Comparison of ENCODE assay signal across 15 mouse cellular contexts in genomic region chr12:3956351-3956750, GRCm38 (mm10). TPM values are rescaled to one million over a fixed set of nuclear protein-coding genes. Genes with fewer than 3 reads are reported as not detected.
A peak's percentile ranks its signal among the peaks of the same experiment; 100 is the strongest.
DNase-seq lines count a peak whose midpoint lies in the region; ATAC-seq and TF ChIP-seq lines count a peak whose summit lies in the region.
"Had no signal": no experiment of that assay in that cellular context is flagged by ENCODE, and none has a peak within 500 bp of the region (broad histone marks: within the 10 kb centered on the region; RNA-seq: fewer than 3 reads in every experiment).

No protein-coding gene starts in this region.

- peaks cover 3% of the 10 kb centered on the region; the same call in 1 of the 2 replicates for H3K4me1 ChIP-seq in forebrain, embryonic 14.5 days (ENCODE audit: control insufficient read depth, insufficient read depth, low read length)
- peaks cover 7% of the 10 kb centered on the region for H3K4me1 ChIP-seq in forebrain, embryonic 11.5 days (replicated peaks; ENCODE audit: control insufficient read depth, insufficient read depth, low read length)
- H3K4me1 ChIP-seq in liver, postnatal 0 days (ENCODE audit: insufficient read depth): peaks cover 11% of the 10 kb centered on the region
- peaks cover 8% of the 10 kb centered on the region; the same call in 1 of the 2 replicates for H3K4me1 ChIP-seq in liver, embryonic 11.5 days (replicated peaks; ENCODE audit: control insufficient read depth, insufficient read depth, low read length)
- no peaks in the 10 kb centered on the region for H3K4me1 ChIP-seq in ES-Bruce4 (ENCODE audit: control insufficient read depth, insufficient read depth, low read length)
- H3K4me1 ChIP-seq: intestine, embryonic 15.5 days had no signal

- no peaks in the 10 kb centered on the region for H3K9me3 ChIP-seq in forebrain, embryonic 14.5 days (replicated peaks; ENCODE audit: control insufficient read depth, low read length)
- H3K9me3 ChIP-seq in forebrain, embryonic 11.5 days (ENCODE audit: control insufficient read depth, low read length): no peaks in the 10 kb centered on the region
- no peaks in the 10 kb centered on the region for H3K9me3 ChIP-seq in liver, postnatal 0 days (ENCODE audit: low read length)
- no peaks in the 10 kb centered on the region for H3K9me3 ChIP-seq in liver, embryonic 11.5 days (ENCODE audit: control insufficient read depth, low read length)
- no peaks in the 10 kb centered on the region for H3K9me3 ChIP-seq in ES-Bruce4 (replicated peaks; ENCODE audit: control insufficient read depth, insufficient read depth, low read length, poor library complexity, severe bottlenecking)
- H3K9me3 ChIP-seq: heart, embryonic 10.5 days; intestine, embryonic 15.5 days; lung, embryonic 15.5 days had no signal

- WGBS in forebrain, embryonic 14.5 days: 16% methylated on average over 3 of the region's 3 CpGs
- WGBS in forebrain, embryonic 11.5 days: 19% methylated on average over 3 of the region's 3 CpGs
- 10% methylated on average over 3 of the region's 3 CpGs for WGBS in liver, postnatal 0 days (ENCODE audit: insufficient replicate concordance)
- 18% methylated on average over 3 of the region's 3 CpGs for WGBS in liver, embryonic 11.5 days

- H3K27me3 ChIP-seq in forebrain, embryonic 14.5 days (replicated peaks; ENCODE audit: control insufficient read depth, insufficient read depth, low read length): peaks cover 18% of the 10 kb centered on the region; the same call in 1 of the 2 replicates
- peaks cover 12% of the 10 kb centered on the region; the same call in 1 of the 2 replicates for H3K27me3 ChIP-seq in forebrain, embryonic 11.5 days (ENCODE audit: control insufficient read depth, insufficient read depth, low read length)
- H3K27me3 ChIP-seq in liver, postnatal 0 days (ENCODE audit: insufficient read depth, low read length): peaks cover 8% of the 10 kb centered on the region; the same call in 1 of the 2 replicates
- peaks cover 17% of the 10 kb centered on the region for H3K27me3 ChIP-seq in liver, embryonic 11.5 days (replicated peaks; ENCODE audit: control insufficient read depth, insufficient read depth, low read length)
- H3K27me3 ChIP-seq in ES-Bruce4 (ENCODE audit: control insufficient read depth, insufficient read depth, low read length, poor library complexity, severe bottlenecking): no peaks in the 10 kb centered on the region

- TF ChIP-seq CTCF in liver, postnatal 0 days (IDR thresholded peaks at IDR 0.05; ENCODE audit: low read depth): peak; percentile 38
- TF ChIP-seq CTCF in ES-Bruce4 (IDR thresholded peaks at IDR 0.05; ENCODE audit: low read depth, low read length): peak; percentile 31

- no peak for TF ChIP-seq EP300 in liver, postnatal 0 days (IDR thresholded peaks at IDR 0.05; ENCODE audit: low read depth)
- no peak for TF ChIP-seq EP300 in ES-Bruce4 (IDR thresholded peaks at IDR 0.05; ENCODE audit: insufficient read depth, low read depth, low read length)

- DNase-seq in forebrain, embryonic 14.5 days (ENCODE audit: low spot score): peak; percentile 57
- no peak for DNase-seq in forebrain, embryonic 11.5 days (ENCODE audit: low spot score)
- no peak for DNase-seq in liver, postnatal 0 days
- no peak for DNase-seq in liver, embryonic 11.5 days (ENCODE audit: low spot score)
- DNase-seq in right cerebral cortex, postnatal 4 days: no peak
- DNase-seq in spleen, postnatal 10 days (ENCODE audit: low spot score in 2 of 2): no peak
- DNase-seq: layer of hippocampus, postnatal 36 days; right cerebral cortex, adult 18-20 months had no signal

- H3K4me3 ChIP-seq in forebrain, embryonic 14.5 days (ENCODE audit: low read depth, low read length): no peak overlapping the region
- H3K4me3 ChIP-seq in forebrain, embryonic 11.5 days (ENCODE audit: low read depth, low read length): no peak overlapping the region
- H3K4me3 ChIP-seq in liver, postnatal 0 days (ENCODE audit: low read depth, low read length): no peak overlapping the region
- no peak overlapping the region for H3K4me3 ChIP-seq in liver, embryonic 11.5 days (ENCODE audit: low read depth, low read length)
- no peak overlapping the region for H3K4me3 ChIP-seq in ES-Bruce4 (ENCODE audit: low read depth, low read length)
- H3K4me3 ChIP-seq: heart, embryonic 10.5 days; intestine, embryonic 15.5 days; lung, embryonic 15.5 days had no signal

- no peak overlapping the region for H3K27ac ChIP-seq in forebrain, embryonic 14.5 days (ENCODE audit: low read depth, low read length)
- no peak overlapping the region for H3K27ac ChIP-seq in forebrain, embryonic 11.5 days (ENCODE audit: low read depth, low read length)
- no peak overlapping the region for H3K27ac ChIP-seq in liver, postnatal 0 days (ENCODE audit: low read depth)
- H3K27ac ChIP-seq in liver, embryonic 11.5 days (ENCODE audit: low read depth, low read length): no peak overlapping the region
- no peak overlapping the region for H3K27ac ChIP-seq in ES-Bruce4 (ENCODE audit: insufficient read depth, low read length)
- H3K27ac ChIP-seq: heart, embryonic 10.5 days; intestine, embryonic 15.5 days; lung, embryonic 15.5 days had no signal

- no peak overlapping the region for H3K4me2 ChIP-seq in forebrain, embryonic 14.5 days (ENCODE audit: low read length)
- no peak overlapping the region for H3K4me2 ChIP-seq in forebrain, embryonic 11.5 days (ENCODE audit: low read depth, low read length, severe bottlenecking)
- H3K4me2 ChIP-seq in liver, postnatal 0 days (ENCODE audit: low read depth, low read length): no peak overlapping the region
- H3K4me2 ChIP-seq in liver, embryonic 11.5 days: no peak overlapping the region
- H3K4me2 ChIP-seq: intestine, embryonic 15.5 days; lung, embryonic 15.5 days had no signal

- ATAC-seq in forebrain, embryonic 14.5 days: no peak
- ATAC-seq in forebrain, embryonic 11.5 days (replicated peaks; ENCODE audit: low FRiP score): no peak
- no peak for ATAC-seq in liver, postnatal 0 days
- no peak for ATAC-seq in liver, embryonic 11.5 days (replicated peaks; ENCODE audit: low FRiP score)
- peak; percentile 39 for ATAC-seq in megakaryocyte progenitor cell, adult 5-6 weeks (replicated peaks; ENCODE audit: poor library complexity)
- ATAC-seq: forebrain, embryonic 16.5 days; intestine, embryonic 15.5 days had no signal

- TF ChIP-seq POLR2A in ES-Bruce4 (IDR thresholded peaks at IDR 0.05; ENCODE audit: insufficient read depth, low read length): no peak

- no peak overlapping the region for H3K9ac ChIP-seq in forebrain, embryonic 14.5 days (ENCODE audit: low read length)
- H3K9ac ChIP-seq in forebrain, embryonic 11.5 days (ENCODE audit: low read length): no peak overlapping the region
- H3K9ac ChIP-seq in liver, postnatal 0 days (replicated peaks): no peak overlapping the region
- H3K9ac ChIP-seq in liver, embryonic 11.5 days (ENCODE audit: low read depth, low read length): no peak overlapping the region
- H3K9ac ChIP-seq in ES-Bruce4 (ENCODE audit: low read depth, poor library complexity, severe bottlenecking): no peak overlapping the region
- H3K9ac ChIP-seq: intestine, embryonic 15.5 days; lung, embryonic 15.5 days had no signal

- no peaks in the 10 kb centered on the region for H3K36me3 ChIP-seq in forebrain, embryonic 14.5 days (ENCODE audit: control insufficient read depth, insufficient read depth, low read length)
- no peaks in the 10 kb centered on the region for H3K36me3 ChIP-seq in forebrain, embryonic 11.5 days (ENCODE audit: control insufficient read depth, insufficient read depth, low read length)
- no peaks in the 10 kb centered on the region for H3K36me3 ChIP-seq in liver, postnatal 0 days (replicated peaks; ENCODE audit: insufficient read depth, low read length)
- H3K36me3 ChIP-seq in liver, embryonic 11.5 days (ENCODE audit: control insufficient read depth, insufficient read depth, low read length): no peaks in the 10 kb centered on the region
- no peaks in the 10 kb centered on the region for H3K36me3 ChIP-seq in ES-Bruce4 (ENCODE audit: control insufficient read depth, insufficient read depth, low read length, poor library complexity, severe bottlenecking)
- H3K36me3 ChIP-seq: heart, embryonic 10.5 days; intestine, embryonic 15.5 days; lung, embryonic 15.5 days had no signal

RNA-seq across cellular contexts. Expression of gene Pomc, which starts 1.6 kb away (rescaled TPM):
- 8.3 and 12.9 TPM in 2 replicates for polyA plus RNA-seq in forebrain, embryonic 14.5 days (2014; fragmentation: Nextera tagmentation; extraction: Ambion mirVana)
- 6.4 and 7.0 TPM in 2 replicates for polyA plus RNA-seq in forebrain, embryonic 11.5 days (2014; fragmentation: Nextera tagmentation; extraction: Ambion mirVana)
- 0.40 and 0.73 TPM in 2 replicates for polyA plus RNA-seq in liver, postnatal 0 days (2015; fragmentation: Nextera tagmentation; extraction: Ambion mirVana)
- 1.4 and 1.7 TPM in 2 replicates for polyA plus RNA-seq in liver, embryonic 11.5 days (2014; fragmentation: Nextera tagmentation; extraction: Ambion mirVana)
- polyA plus RNA-seq in ES-Bruce4 (2011; ENCODE audit: insufficient read depth, insufficient read length, low read depth, missing spikeins): 1.2 TPM in 1 of 2 replicates, not detected in the other
- total RNA-seq in megakaryocyte progenitor cell, adult 5-6 weeks (2015): 0.83 and 1.2 TPM in 2 replicates
- 0.44 and 2.2 TPM in 2 replicates for total RNA-seq in megakaryocyte progenitor cell, adult 5-6 weeks (2017)
- total RNA-seq: common myeloid progenitor, adult 5-6 weeks had no signal
